Mouse (Mus musculus): Measurements from ENCODE around the gene Rbfox2.

Rbfox2 gene

GRCm38 (mm10) chr15:77104349-77105158 lies 202.2 kb downstream of the Rbfox2 start:
- no peak for DNase-seq (ENCODE audit: low spot score in 2 of 2)

DNA sequence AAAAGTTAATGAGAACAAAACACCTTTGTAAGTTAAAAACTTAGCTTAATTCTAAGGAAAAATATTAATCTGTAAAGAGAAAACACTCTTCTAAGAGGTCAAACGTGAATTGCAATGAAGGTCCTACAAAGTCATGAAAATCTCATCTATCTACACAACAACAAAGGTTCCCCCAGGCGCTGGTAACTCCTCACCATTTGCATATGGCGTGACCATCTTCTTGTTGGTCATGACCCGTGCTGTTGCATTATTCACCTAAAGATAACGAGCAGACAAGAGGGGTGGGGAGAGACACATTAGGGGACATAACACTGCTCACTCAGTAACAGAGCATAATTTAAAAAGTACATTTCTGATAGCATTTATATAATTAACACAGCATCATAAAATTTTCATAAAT lies 204.1 kb downstream of the Rbfox2 start:
- no peak for DNase-seq (ENCODE audit: low spot score in 2 of 2)

- DNase-seq (ENCODE audit: low spot score in 2 of 2) = no peak
Measured at GRCm38 (mm10) chr15:77099756-77100155, 207.0 kb downstream of the Rbfox2 start.

DNA sequence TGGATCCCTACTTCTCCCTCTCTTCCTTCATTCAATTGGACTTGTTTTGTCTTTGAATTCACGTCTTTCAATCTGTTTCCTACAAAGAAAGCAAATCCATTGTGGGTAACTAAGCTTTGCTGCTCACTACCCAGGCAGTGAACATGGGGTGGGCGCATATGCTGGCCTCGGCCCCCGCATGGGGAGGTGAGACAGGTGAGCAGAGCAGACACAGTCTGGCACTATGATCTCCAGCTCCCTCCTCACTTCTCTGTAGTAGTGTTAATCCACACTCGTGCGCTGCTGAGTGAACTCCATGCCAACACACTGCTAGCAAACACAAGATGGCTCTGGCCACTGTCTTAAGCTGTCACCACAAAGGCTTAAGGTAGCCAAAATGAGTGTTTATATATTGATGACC lies 209.4 kb downstream of the Rbfox2 start:
- DNase-seq (ENCODE audit: low spot score in 2 of 2) = no peak

- no peak for DNase-seq (ENCODE audit: low spot score in 2 of 2)
Measured at GRCm38 (mm10) chr15:77095216-77095615, 211.6 kb downstream of the Rbfox2 start.

DNA sequence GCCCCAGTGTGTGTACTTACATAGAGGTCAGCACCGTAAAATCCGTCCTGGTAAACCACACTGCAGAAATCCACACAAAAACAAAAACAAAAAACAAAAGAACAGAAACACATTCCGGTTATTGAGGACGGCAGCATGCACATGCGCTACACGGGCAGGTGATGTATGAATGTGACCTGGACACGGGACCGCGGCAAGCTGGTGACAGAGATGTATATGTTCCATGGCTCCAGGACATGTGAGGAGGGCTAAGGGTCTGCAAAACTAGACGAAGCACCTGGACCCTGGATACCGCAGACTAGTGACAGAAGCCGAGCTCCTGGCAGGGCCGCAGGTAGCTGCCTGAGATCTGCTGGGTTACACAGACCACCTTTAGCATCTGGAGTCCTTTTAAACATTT lies 212.4 kb downstream of the Rbfox2 start:
- DNase-seq (ENCODE audit: low spot score in 2 of 2) = no peak

- DNase-seq (ENCODE audit: low spot score in 2 of 2) = no peak
Measured at GRCm38 (mm10) chr15:77091394-77091793, 215.4 kb downstream of the Rbfox2 start.

- DNase-seq (ENCODE audit: low spot score in 2 of 2) = no peak
Measured at GRCm38 (mm10) chr15:77090531-77090930, 216.3 kb downstream of the Rbfox2 start.

- no peak for DNase-seq (ENCODE audit: low spot score in 2 of 2)
Measured at GRCm38 (mm10) chr15:77089249-77089648, 217.6 kb downstream of the Rbfox2 start.

- no peak for DNase-seq (ENCODE audit: low spot score in 2 of 2)
Measured at GRCm38 (mm10) chr15:77086488-77086887, 220.3 kb downstream of the Rbfox2 start.

DNA sequence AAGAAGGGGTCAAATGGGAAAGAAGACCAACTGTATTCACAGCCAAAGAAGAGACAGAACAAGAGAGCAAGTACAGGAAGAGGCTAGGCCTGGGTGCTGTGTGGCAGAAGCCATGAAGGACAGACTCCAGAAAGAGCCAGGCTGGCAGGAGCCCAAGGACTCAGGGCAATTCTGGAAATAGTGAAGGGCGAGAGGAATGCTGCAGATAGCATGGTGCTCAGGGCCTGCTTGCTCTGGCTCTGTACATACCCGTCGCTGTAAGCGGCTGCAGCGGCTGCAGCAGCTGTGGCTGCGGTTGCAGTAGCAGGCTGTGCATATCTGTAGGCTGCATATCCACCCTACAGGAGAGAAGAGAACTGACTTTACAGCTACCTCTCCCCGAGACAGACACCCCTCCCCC lies 221.0 kb downstream of the Rbfox2 start:
- no peak for DNase-seq (ENCODE audit: low spot score in 2 of 2)

DNA sequence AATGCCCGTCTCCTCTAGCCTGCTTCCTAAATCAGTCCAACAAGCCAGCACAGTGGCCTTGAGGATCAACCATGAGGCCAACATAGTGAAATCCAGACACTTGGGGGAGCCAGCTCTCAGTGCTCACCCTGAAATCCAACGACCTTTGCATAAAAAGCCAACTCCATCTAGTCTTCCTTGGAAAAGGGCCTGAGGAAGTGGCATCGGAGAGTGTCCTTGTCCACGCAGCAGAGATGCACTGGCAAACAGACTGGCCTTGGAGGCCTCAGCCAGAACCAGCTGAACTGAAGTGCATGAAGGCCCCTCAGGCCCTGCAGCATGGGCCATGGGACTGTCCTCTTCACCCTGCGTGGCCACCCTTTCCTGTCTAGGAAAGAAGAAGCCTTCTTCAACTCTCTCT lies 225.3 kb downstream of the Rbfox2 start:
- DNase-seq (ENCODE audit: low spot score in 2 of 2) = no peak

DNA sequence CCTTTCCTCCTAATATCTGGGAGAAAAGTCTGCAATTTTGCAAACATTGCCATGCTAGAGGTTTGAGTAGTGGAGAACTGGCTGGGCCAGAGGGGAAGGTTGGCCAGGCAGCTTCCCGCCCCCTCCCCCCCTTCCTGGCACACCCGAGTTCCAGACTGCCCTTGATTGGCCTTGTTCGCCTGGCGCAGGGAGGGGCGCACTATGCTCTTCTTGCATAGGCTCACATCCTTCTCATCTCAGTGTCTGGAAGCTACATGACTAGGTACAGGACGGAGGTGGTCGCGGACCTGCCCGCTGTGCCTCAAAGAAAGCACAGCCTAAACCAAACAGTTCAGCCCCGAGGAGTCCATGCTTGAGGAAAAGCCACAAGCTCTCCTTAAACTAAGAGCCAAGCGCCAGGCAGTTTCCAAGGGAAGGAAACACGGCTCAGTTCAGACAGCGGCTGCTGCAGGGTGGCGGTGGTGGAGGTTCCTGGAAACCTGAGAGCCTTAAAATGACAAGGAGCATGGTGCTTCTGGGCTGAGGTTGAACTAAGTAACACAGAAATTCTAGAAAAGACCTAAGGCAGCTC lies 226.0 kb downstream of the Rbfox2 start:
- no peak for DNase-seq (ENCODE audit: low spot score in 2 of 2)

- DNase-seq (ENCODE audit: low spot score in 2 of 2) = no peak
Measured at GRCm38 (mm10) chr15:77079890-77080361, 226.9 kb downstream of the Rbfox2 start.

GRCm38 (mm10) chr15:77079256-77079822 lies 227.5 kb downstream of the Rbfox2 start:
- no peak for DNase-seq (ENCODE audit: low spot score in 2 of 2)

- DNase-seq (ENCODE audit: low spot score in 2 of 2) = no peak
Measured at GRCm38 (mm10) chr15:77078786-77079185, 228.0 kb downstream of the Rbfox2 start.

GRCm38 (mm10) chr15:77077906-77078305 lies 228.9 kb downstream of the Rbfox2 start:
- no peak for DNase-seq (ENCODE audit: low spot score in 2 of 2)

DNA sequence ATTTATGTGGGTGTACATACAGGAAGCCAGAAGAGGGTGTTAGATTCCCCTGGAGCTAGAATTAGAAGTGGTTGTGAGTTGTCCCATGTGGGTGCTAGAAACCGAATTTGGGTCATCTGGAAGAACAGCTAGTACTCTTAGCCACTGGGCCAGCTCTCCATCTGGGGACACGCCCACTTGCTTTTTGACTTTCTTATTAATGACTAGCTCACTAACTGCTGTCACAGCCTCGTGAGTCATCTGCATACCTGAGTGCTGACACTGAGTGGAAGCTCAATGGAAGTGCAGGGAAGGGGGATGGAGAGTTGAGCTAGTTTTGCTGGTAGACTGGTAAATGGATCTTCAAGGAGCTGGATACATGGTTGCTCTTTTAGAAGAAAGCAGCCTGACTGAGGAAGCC lies 230.3 kb downstream of the Rbfox2 start:
- DNase-seq (ENCODE audit: low spot score in 2 of 2) = no peak

DNA sequence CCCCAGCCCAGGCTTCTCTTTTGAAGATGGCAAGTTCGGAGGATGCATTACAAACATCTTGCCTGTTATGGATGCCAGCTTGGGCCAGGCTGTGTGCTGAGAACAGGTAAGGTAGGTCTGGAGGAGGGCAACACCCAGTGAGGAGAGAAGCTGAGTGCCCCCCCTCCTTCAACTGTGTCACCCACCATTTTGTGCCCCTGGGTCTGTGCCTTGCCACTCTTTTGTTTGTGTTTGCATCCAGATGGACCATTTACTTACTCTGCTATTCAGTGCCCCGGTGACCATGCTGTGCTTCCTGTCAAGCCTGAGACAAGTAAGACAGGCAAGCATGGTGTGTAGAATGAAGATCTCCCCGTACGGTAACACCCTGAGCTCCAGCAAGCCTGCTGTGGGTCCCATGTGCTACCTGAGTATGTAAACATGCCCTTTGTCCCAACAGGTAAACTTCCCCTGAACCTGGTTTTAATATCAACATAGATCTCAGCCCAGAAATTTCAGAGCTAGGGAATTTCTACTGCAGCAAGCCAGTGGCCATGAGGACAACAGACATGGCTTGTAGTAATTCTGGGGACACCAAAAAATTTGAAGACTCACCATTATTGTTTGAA lies 234.1 kb downstream of the Rbfox2 start:
- DNase-seq (ENCODE audit: low spot score in 2 of 2) = no peak

- DNase-seq (ENCODE audit: low spot score in 2 of 2) = no peak
Measured at GRCm38 (mm10) chr15:77071501-77071900, 235.3 kb downstream of the Rbfox2 start.

DNA sequence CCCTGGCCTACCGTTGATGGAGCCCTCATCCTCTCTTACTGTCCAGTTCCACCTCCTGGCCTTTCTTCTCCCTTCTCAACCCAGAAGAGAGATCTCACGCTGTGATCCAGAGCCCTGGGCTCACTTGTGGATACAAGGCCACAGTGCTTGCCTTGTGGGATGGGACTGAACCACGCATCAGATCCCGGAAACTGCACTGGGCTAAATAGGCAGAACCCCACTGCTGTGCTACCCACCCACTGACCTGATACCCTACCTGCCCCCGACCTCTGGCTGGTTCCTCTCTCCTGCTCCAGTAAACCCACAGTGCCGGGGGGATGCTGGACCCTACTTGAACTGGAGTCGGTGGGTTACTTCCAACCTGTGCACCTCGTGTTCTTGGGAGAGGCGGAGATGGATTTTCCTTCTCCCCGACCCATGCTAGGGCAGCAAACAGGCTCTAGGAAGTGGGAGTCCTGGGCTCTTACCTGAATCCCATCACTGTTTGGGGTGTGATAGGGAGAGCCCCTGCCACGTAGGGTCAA lies 236.0 kb downstream of the Rbfox2 start:
- no peak for DNase-seq (ENCODE audit: low spot score in 2 of 2)

DNA sequence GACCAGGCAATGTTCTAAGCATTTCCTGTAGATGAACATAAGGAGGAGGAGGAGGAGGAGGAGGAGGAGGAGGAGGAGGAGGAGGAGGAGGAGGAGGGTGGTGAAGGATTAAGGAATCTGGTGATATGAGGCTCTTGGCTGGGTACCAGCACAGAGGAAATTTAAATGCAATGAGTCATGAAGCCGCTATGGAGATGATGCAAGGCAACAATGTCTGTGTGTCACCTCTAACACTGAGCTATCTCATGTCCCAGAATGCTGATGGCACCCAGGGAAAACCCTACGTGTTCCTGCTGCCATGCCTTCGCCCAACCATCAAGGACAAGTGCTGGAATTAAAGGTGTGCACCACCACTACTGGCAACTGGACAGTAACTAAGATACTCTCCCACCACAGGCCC lies 237.8 kb downstream of the Rbfox2 start:
- DNase-seq (ENCODE audit: low spot score in 2 of 2) = no peak

Measured in spleen, postnatal 4 days (tissue).